Mouse (Mus musculus) intestine, embryonic 15.5 days (tissue): ENCODE measurements at regions not wholly inside any gene's neighbourhood (a gene's known extent, or its start where the extent isn't known, plus 50 kb on each side); places are given as distances from the start of the nearest gene placed in this dataset.

ENCODE experiments used
- ATAC-seq: fragments of 200-750 bp; cut with Nextera tagmentation; 2 replicates; pipeline ENCODE4 v1.8.0; 2017; ENCODE audit warnings: moderate TSS enrichment, moderate library complexity
- H3K27ac ChIP-seq: fragments of 300-500 bp; sonication (generic); 2 replicates; pipeline ENCODE4 v1.5.1; 2015; ENCODE audit warnings: mild to moderate bottlenecking, inconsistent platforms
- H3K27me3 ChIP-seq: fragments of 300-500 bp; sonication (generic); replicated peaks from 2 replicates; pipeline ENCODE4 v1.6.1; 2015; ENCODE audit warnings: inconsistent platforms
- H3K36me3 ChIP-seq: fragments of 300-500 bp; sonication (generic); 2 replicates; pipeline ENCODE4 v1.6.1; 2015; ENCODE audit warnings: inconsistent platforms
- H3K4me1 ChIP-seq: fragments of 300-500 bp; sonication (generic); replicated peaks from 2 replicates; pipeline ENCODE4 v1.6.1; 2015; ENCODE audit warnings: inconsistent platforms
- H3K4me2 ChIP-seq: fragments of 300-500 bp; sonication (generic); replicated peaks from 2 replicates; pipeline ENCODE4 v1.6.1; 2015; ENCODE audit warnings: mild to moderate bottlenecking, inconsistent platforms
- H3K4me3 ChIP-seq: fragments of 300-500 bp; sonication (generic); replicated peaks from 2 replicates; pipeline ENCODE4 v1.5.1; 2015; ENCODE audit warnings: inconsistent platforms
- H3K9ac ChIP-seq: fragments of 300-500 bp; sonication (generic); 2 replicates; pipeline ENCODE4 v1.6.1; 2015; ENCODE audit warnings: inconsistent platforms
- H3K9me3 ChIP-seq: fragments of 300-500 bp; sonication (generic); 2 replicates; pipeline ENCODE4 v1.6.1; 2016; ENCODE audit warnings: inconsistent platforms
- WGBS: fragments of 180-500 bp; shearing (Covaris S2); methylation state at CpG from one replicate; pipeline ENCODE4 v1.1.7; 2015; 5-methylcytosine and 5-hydroxymethylcytosine counted together

DNA sequence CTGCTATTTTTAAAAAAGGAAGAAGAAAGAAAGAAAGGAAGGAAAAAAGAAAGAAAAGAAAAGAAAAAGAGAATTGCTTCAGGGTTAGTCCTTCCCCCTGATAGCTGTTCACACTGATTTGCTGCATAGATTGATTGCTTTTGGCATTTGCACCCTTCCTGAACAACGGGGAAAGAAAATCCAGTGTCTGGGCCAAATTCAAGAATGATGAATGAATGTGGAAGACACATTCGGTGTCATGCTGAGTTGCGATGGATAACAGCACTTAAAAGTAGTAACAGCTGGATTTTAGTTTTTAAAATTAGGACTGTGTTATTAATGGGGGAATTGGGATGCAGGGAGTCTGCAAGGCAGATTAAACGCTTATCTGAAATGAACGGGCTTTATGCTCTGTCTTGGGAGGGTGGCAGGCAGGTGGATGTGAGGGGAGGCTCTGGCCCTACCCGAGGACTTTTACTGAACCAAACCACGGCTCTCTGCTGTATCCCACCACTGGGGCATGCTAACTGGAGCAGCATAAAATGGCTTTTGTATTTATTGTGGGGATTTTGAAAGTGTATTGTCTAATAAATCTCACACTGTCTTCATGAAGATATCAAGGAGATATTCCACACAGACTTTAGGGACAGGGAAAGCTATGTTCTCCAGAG is 114.4 kb downstream of the Lca5 start:
- no peak for ATAC-seq
- H3K4me2 ChIP-seq, result no peak overlapping the region
- no peak overlapping the region for H3K27ac ChIP-seq
- H3K9ac ChIP-seq, result no peak overlapping the region
- peaks cover 3% of the 10 kb centered on the region; the same call in 1 of the 2 replicates for H3K4me1 ChIP-seq
- H3K36me3 ChIP-seq, result no peaks in the 10 kb centered on the region
- H3K9me3 ChIP-seq, result no peaks in the 10 kb centered on the region
- H3K4me3 ChIP-seq, result no peak overlapping the region
- H3K27me3 ChIP-seq, result no peaks in the 10 kb centered on the region
- 34% methylated on average over 7 of the region's 7 CpGs for WGBS

DNA sequence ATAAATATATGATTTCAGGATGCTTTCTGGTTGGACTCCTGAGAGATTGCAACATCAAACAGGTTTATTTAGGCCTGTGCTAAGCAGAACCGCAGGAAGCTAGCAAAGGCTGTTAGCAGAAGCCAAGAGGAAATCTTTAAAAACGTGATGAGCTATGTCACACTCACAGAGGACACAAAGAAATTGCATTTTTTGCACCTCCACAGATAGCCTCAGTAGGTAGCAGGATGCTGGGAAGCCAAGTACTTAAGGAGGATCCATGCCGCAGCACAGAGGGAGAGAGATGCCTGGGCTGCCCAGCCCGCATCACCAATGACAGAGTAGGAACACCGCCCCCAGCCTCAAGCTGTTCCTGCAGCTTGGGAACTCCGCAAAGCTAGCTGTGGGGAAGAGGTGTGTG is 115.0 kb downstream of the Lca5 start:
- no peak overlapping the region for H3K4me2 ChIP-seq
- no peak overlapping the region for H3K4me3 ChIP-seq
- H3K9me3 ChIP-seq, result no peaks in the 10 kb centered on the region
- no peak overlapping the region for H3K9ac ChIP-seq
- 19% methylated on average over 6 of the region's 6 CpGs for WGBS
- no peaks in the 10 kb centered on the region for H3K27me3 ChIP-seq
- ATAC-seq, result no peak
- H3K4me1 ChIP-seq, result peaks cover 3% of the 10 kb centered on the region; the same call in 1 of the 2 replicates
- H3K36me3 ChIP-seq, result no peaks in the 10 kb centered on the region
- H3K27ac ChIP-seq, result no peak overlapping the region

DNA sequence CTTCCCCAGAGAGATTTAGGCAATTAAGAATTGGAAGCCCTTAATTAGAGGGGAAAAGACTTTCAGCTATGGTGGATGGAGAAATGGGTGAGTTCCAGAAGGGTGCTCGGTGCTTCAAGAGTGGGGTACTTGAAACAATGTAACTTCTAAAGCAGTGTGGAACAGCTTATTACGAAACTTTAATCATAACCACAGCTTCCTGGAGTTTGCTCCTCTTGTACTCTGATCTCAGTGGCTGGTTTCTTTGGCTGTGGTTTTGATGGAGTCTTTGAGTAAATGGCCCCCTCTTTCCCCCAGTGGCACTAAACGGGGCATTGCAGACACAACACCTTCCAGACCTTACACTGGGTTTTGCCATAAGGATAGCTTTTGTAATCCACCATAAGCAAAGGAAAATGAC is 116.6 kb downstream of the Lca5 start:
- H3K4me3 ChIP-seq, result no peak overlapping the region
- H3K9me3 ChIP-seq, result no peaks in the 10 kb centered on the region
- 87% methylated on average over 3 of the region's 3 CpGs for WGBS
- H3K27me3 ChIP-seq, result no peaks in the 10 kb centered on the region
- H3K9ac ChIP-seq, result no peak overlapping the region
- H3K36me3 ChIP-seq, result no peaks in the 10 kb centered on the region
- no peak for ATAC-seq
- peaks cover 3% of the 10 kb centered on the region; the same call in 1 of the 2 replicates for H3K4me1 ChIP-seq
- H3K4me2 ChIP-seq, result no peak overlapping the region
- H3K27ac ChIP-seq, result no peak overlapping the region

DNA sequence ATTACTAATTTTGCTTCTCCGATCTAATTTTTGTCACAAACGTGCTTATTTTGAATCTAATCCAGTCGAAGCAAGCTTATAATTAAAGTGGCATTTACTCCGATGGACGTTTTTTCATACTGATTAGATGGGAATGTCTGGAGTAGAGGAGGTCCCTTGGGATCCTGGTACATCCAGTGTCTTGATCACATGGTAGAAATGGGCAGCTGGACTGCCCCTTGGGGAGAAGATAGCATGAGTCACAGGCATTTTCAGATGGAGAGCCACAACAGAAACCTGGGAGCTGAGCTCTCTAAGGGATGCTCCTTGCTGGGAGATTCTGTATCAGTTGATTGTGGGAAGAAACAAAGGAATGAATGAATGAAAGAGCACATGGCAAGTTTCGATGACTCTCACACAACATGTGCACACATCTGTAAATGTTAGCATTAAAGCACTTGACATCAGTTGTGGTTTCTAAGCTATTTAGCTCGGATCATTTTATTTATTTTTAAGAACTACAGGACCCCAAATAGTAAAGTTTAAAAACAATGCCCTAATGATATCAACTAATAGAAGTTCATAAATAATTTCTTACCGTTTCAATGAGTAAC is 117.8 kb downstream of the Lca5 start:
- H3K4me3 ChIP-seq, result no peak overlapping the region
- no peak overlapping the region for H3K27ac ChIP-seq
- no peak overlapping the region for H3K4me2 ChIP-seq
- ATAC-seq, result no peak
- no peaks in the 10 kb centered on the region for H3K27me3 ChIP-seq
- no peak overlapping the region for H3K9ac ChIP-seq
- H3K4me1 ChIP-seq, result peaks cover 3% of the 10 kb centered on the region; the same call in 1 of the 2 replicates
- no peaks in the 10 kb centered on the region for H3K36me3 ChIP-seq
- WGBS, result 86% methylated on average over 8 of the region's 8 CpGs
- H3K9me3 ChIP-seq, result no peaks in the 10 kb centered on the region

DNA sequence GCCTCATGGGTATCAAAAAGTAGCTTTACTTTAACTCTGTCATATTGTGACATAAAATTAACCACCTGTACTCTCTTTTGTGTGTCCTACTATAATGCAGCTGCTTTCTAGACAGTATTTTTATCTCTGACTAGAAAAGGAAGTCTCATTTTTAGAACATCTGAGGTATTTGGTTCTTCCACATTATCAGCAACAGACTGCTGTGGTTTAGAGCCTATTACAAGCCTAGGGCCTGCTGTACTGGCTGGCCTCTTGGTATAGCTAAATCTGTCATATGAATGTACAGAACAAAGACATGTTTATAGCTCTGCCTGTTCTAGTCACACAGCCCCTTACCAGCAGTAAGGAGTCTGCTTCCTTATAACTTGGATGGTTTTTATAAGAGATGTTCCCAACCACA is 119.1 kb downstream of the Lca5 start:
- Histone ChIP-seq H3K9me3 (no peaks in the 10 kb centered on the region), H3K36me3 (no peaks in the 10 kb centered on the region), H3K4me3 (no peak overlapping the region), H3K27me3 (no peaks in the 10 kb centered on the region), H3K4me1 (peaks cover 3% of the 10 kb centered on the region; the same call in 1 of the 2 replicates), H3K4me2 (no peak overlapping the region), H3K27ac (no peak overlapping the region), H3K9ac (no peak overlapping the region)
- no peak for ATAC-seq

DNA sequence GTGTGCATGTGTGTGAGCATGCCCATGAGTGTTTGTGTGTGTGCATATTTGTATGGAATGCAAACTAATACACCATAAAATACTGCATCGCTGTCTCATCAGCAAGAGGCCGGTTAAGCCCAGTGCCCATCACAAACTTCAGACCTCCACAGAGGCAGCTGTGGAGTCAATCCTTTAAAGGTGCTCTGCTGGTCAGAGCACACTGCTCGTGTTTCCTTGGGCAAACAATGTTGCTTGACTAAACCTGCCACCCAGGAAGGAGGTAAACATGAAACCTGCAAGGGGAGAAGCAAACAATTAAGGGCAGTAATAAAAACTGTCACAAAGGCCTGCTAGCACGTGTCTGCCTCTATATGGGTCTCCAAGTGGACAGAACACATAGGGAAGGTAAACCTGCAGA is 120.1 kb downstream of the Lca5 start:
- H3K4me1 ChIP-seq, result peaks cover under 1% of the 10 kb centered on the region; the same call in 1 of the 2 replicates

DNA sequence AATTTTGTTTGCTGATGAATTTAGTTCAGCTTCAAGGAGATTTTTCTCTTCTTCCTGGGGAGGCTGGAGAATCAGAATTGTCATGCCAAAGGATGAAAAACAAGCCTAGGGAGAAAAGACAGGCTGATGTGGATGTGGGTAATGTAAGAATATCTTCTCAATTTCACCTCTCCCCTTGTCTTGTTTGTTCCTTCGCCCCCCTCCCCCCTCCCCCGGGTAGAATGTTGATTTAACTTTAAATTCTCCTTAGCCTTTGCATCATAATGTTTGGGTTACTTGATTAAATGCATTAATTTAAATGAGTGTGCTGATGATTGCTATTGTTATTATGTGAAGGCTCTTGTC is 124.1 kb downstream of the Lca5 start:
- ATAC-seq, result no peak
- Histone ChIP-seq H3K9me3 (no peaks in the 10 kb centered on the region), H3K27ac (no peak overlapping the region), H3K27me3 (no peaks in the 10 kb centered on the region), H3K4me3 (no peak overlapping the region), H3K4me2 (no peak overlapping the region), H3K9ac (no peak overlapping the region), H3K36me3 (no peaks in the 10 kb centered on the region), H3K4me1 (no peaks in the 10 kb centered on the region)
- WGBS, result 61% methylated on average over 2 of the region's 2 CpGs

More for the DNA sequence above, 120.1 kb downstream of the Lca5 start:
- H3K27ac ChIP-seq, result no peak overlapping the region
- H3K9ac ChIP-seq, result no peak overlapping the region
- H3K4me3 ChIP-seq, result no peak overlapping the region
- H3K27me3 ChIP-seq, result no peaks in the 10 kb centered on the region
- 45% methylated on average over 4 of the region's 4 CpGs for WGBS
- H3K9me3 ChIP-seq, result no peaks in the 10 kb centered on the region
- ATAC-seq, result no peak
- H3K36me3 ChIP-seq, result no peaks in the 10 kb centered on the region
- no peak overlapping the region for H3K4me2 ChIP-seq

DNA sequence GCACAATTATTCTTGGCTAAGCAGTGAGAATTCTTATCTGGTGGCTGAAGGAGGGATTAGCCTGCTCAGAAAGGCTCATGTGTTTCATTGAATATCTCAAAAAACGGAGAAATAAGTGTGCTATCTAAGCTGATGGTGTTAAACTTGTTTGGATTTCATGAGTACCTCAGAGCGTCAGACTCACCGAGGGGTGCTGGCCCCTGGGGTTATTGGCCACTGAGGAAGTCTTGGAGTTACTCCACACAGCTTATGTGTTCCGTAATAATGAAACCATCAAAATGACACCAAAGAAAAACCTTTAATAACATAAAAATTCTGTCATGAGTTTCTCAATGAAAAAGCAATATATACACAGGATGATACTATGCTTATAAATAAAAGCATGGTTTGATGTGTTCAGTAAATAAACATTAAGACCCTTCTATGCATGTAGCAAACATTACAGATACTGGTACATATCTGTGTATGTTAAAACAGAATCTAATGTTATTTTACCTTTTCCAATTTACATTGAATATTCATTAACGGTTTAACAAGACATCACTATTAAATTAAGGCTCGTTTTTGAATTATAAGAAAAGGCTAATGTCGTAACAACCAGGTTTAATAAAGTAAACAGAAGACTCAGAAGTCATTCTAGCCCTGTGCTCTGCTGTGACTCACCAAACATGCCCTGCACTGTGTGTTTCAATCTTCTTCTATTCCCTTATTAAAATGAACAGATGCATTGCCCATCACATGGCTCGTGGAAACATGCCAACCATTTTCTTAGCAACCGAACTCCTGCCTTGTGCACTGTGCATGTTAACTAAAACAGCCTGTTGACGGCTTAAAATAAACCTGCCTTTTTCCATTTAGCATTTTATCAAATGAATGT is 124.7 kb downstream of the Lca5 start:
- Histone ChIP-seq H3K9ac (no peak overlapping the region), H3K4me1 (no peaks in the 10 kb centered on the region), H3K4me2 (no peak overlapping the region), H3K9me3 (no peaks in the 10 kb centered on the region), H3K27ac (no peak overlapping the region), H3K36me3 (no peaks in the 10 kb centered on the region), H3K4me3 (no peak overlapping the region), H3K27me3 (no peaks in the 10 kb centered on the region)
- WGBS, result 52% methylated on average over 10 of the region's 10 CpGs
- peak; percentile 34; the same call in 1 of the 2 replicates for ATAC-seq

DNA sequence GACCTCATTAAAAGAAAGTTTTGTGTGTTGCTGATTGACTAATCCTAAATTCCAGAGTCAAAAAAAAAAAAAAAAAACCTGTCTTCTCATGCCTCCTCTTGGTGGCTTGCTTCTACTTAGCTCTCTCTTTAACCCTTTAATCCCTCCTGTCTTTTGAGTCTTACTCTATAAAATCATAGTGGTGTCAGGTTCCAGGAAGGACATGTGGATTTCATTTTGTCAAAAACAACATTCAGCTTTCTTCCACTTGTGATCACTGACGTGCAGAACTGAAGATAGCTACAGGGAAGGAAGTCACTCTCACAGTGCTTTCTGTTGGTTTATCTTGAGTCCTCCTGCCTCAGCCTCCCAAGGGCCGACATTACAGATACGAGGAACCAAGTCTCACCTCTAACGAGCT is 132.2 kb downstream of the Lca5 start:
- no peak for ATAC-seq
- Histone ChIP-seq H3K9ac (no peak overlapping the region), H3K4me3 (no peak overlapping the region), H3K27ac (no peak overlapping the region), H3K27me3 (no peaks in the 10 kb centered on the region), H3K4me1 (no peaks in the 10 kb centered on the region), H3K4me2 (no peak overlapping the region), H3K9me3 (no peaks in the 10 kb centered on the region), H3K36me3 (no peaks in the 10 kb centered on the region)
- WGBS, result 82% methylated on average over 4 of the region's 4 CpGs

DNA sequence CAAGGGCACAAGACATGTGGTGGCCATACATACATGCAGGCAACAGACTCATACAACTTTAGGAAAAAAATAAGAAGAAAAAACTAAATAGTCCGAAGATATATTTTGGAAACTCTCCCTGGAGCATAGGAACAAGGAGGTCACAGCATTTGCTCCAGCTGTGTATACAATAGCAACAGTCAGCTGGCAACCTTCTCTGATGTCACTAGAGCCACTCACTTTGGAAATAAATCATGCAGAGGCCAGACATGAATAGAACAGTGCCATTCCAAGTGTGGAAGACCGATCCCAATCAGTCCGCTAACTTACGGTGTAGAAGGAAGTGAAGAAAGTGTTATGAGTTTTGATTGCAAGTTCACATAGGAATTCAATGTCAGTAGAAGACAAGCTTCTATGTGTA is 132.8 kb downstream of the Lca5 start:
- H3K9ac ChIP-seq, result no peak overlapping the region
- no peak overlapping the region for H3K4me2 ChIP-seq
- no peak overlapping the region for H3K4me3 ChIP-seq
- no peak for ATAC-seq
- no peaks in the 10 kb centered on the region for H3K36me3 ChIP-seq
- no peaks in the 10 kb centered on the region for H3K9me3 ChIP-seq
- WGBS, result 89% methylated on average over 4 of the region's 4 CpGs
- H3K4me1 ChIP-seq, result no peaks in the 10 kb centered on the region
- H3K27ac ChIP-seq, result no peak overlapping the region
- H3K27me3 ChIP-seq, result no peaks in the 10 kb centered on the region

DNA sequence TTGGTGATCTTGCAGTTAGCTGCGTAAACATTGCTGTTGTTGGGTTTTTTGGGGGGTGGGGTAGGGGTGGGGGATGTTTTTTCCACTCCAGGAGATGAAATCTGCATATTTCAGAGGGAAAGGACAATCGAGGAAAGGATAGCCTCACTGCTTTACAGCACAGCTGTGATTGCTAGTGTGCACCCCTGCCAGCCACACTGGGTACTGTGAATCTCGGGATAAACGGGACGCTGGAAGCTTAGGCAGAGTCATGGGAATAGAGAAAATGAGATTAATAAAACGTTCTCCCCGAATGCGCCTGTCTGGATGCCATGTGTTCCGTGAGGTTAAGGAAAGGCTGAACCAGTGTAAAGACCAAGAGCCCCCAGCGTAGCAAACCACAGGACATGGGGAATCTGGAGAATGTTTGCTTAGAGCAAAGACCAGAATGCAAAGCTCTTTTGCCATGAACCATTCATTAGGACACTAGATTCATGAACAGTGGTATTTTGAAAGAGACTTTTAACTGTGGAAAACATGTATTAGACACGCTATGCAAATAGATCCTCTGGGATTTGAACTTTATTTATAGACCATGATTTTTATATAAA is 133.5 kb downstream of the Lca5 start:
- Histone ChIP-seq H3K27ac (no peak overlapping the region), H3K9ac (no peak overlapping the region), H3K9me3 (no peaks in the 10 kb centered on the region), H3K36me3 (no peaks in the 10 kb centered on the region), H3K4me1 (no peaks in the 10 kb centered on the region), H3K4me3 (no peak overlapping the region), H3K4me2 (no peak overlapping the region), H3K27me3 (no peaks in the 10 kb centered on the region)
- WGBS, result 57% methylated on average over 11 of the region's 11 CpGs
- ATAC-seq, result no peak

DNA sequence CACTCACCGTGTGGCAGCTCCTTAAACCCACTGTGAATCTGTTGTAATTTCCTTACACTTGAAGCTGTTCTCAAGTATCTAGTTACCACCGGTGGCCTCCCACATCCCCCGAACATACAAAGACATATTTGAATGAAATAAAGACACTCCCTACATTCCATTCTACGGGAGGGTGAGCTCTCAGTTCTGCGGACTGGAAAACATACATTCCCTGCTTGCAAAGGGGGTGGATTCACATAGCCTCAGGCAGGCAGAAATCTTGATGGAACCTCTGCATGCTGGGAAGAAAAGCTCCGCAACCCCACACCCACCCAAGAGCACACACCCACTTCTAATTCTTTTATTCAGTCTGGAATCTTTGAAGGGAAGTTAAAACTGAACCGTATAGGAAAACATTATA is 136.0 kb downstream of the Lca5 start:
- Histone ChIP-seq H3K9me3 (no peaks in the 10 kb centered on the region), H3K9ac (no peak overlapping the region), H3K4me3 (no peak overlapping the region), H3K36me3 (no peaks in the 10 kb centered on the region), H3K27ac (no peak overlapping the region), H3K4me2 (no peak overlapping the region), H3K4me1 (no peaks in the 10 kb centered on the region), H3K27me3 (no peaks in the 10 kb centered on the region)
- 31% methylated on average over 7 of the region's 7 CpGs for WGBS
- no peak for ATAC-seq
